ENCODE assay signal across 12 mouse cellular contexts in genomic region chr5:132882291-132882690, GRCm38 (mm10).
DNase-seq lines count a peak whose midpoint lies in the region; ATAC-seq lines count a peak whose summit lies in the region.
"Had no signal": no experiment of that assay in that cellular context is flagged by ENCODE, and none has a peak within 500 bp of the region (broad histone marks: within the 10 kb centered on the region; RNA-seq: fewer than 3 reads in every experiment).

No protein-coding gene starts in this region.

- intact Hi-C loops in heart, postnatal 10 days (cut with DNase I): no loop called here
- intact Hi-C loops in heart, postnatal 25 days (cut with DNase I): no loop called here

- peak; percentile 20 to 25 for DNase-seq in heart, postnatal 10 days
- DNase-seq in heart, adult 8-10 months (ENCODE audit: low spot score): no peak
- peak; percentile 33 to 40 for DNase-seq in right cerebral cortex, postnatal 10 days (ENCODE audit: low spot score in 2 of 2)
- no peak for DNase-seq in right cerebral cortex, postnatal 25 days
- DNase-seq in cerebellum, adult 9-10 months: peak; percentile 81
- peak; percentile 6 for DNase-seq in heart, postnatal 25 days (ENCODE audit: low spot score)
- no peak for DNase-seq in testis, postnatal 10 days (ENCODE audit: low spot score)
- DNase-seq: liver, postnatal 0 days; thymus, postnatal 25 days had no signal

- ATAC-seq in erythroblast, adult 5-6 weeks (replicated peaks; ENCODE audit: low FRiP score, poor library complexity, severe bottlenecking): no peak
- ATAC-seq: forebrain, embryonic 13.5 days; inflammation-experienced regulatory T-cells, adult 6 months; liver, postnatal 0 days had no signal

Comparison
In these comparisons a context has a peak if more than half of its experiments do, and no peak if none do; other contexts are left out.
1. DNase-seq: peak in heart, postnatal 10 days (2 of 2), right cerebral cortex, postnatal 10 days (2 of 2), cerebellum, adult 9-10 months (single experiment) and heart, postnatal 25 days (single experiment); none in heart, adult 8-10 months (single experiment), right cerebral cortex, postnatal 25 days (single experiment) and testis, postnatal 10 days (single experiment).